Mouse (Mus musculus) MEL (cell line): Measurements from ENCODE around the gene Ciz1. TPM values are rescaled to one million over a fixed set of nuclear protein-coding genes. Genes with fewer than 3 reads are reported as not detected.

ENCODE experiments used
- DNase-seq: peaks from one replicate; pipeline ENCODE4 v3.0.0; 2011; ENCODE audit warnings: low read depth, low spot score
- H3K27ac ChIP-seq: 2 replicates; pipeline ENCODE4 v1.5.1; 2012; ENCODE audit warnings: low read depth, mild to moderate bottlenecking, control low read depth, low read length, moderate library complexity; ENCODE audit not compliant: control insufficient read depth
- H3K27me3 ChIP-seq, 2 experiments: fragments of 150-350 bp in 1 of 2; sonication (generic) in 1 of 2; 2 replicates each; pipeline ENCODE4 v1.6.1; 2012; ENCODE audit warnings: low read length in 2 of 2, mild to moderate bottlenecking in 2 of 2, improper control_type of control experiment in 1 of 2, moderate library complexity in 1 of 2; ENCODE audit not compliant: insufficient read depth in 2 of 2, control insufficient read depth in 1 of 2
- H3K36me3 ChIP-seq, 2 experiments: 2 replicates each; pipeline ENCODE4 v1.6.1; 2012 to 2014; ENCODE audit warnings: low read length in 2 of 2, improper control_type of control experiment in 1 of 2, inconsistent platforms in 1 of 2, mild to moderate bottlenecking in 1 of 2; ENCODE audit not compliant: insufficient read depth in 2 of 2, control insufficient read depth in 1 of 2
- H3K4me1 ChIP-seq, 2 experiments: fragments of 150-350 bp in 1 of 2; sonication (generic) in 1 of 2; 2 replicates each; pipeline ENCODE4 v1.6.1; 2012; ENCODE audit warnings: low read length in 2 of 2, improper control_type of control experiment in 1 of 2, mild to moderate bottlenecking in 1 of 2; ENCODE audit not compliant: insufficient read depth in 2 of 2, control insufficient read depth in 1 of 2
- H3K4me3 ChIP-seq, 2 experiments: fragments of 150-350 bp in 1 of 2; sonication (generic) in 1 of 2; 2 replicates each; pipeline ENCODE4 v1.5.1; 2012; ENCODE audit warnings: low read depth in 2 of 2, low read length in 2 of 2, mild to moderate bottlenecking in 2 of 2, moderate library complexity in 2 of 2, control low read depth in 1 of 2, improper control_type of control experiment in 1 of 2; ENCODE audit not compliant: control insufficient read depth in 1 of 2, insufficient read depth in 1 of 2
- H3K79me2 ChIP-seq: 2 replicates; pipeline ENCODE4 v1.6.1; 2012; ENCODE audit warnings: mild to moderate bottlenecking, low read length, moderate library complexity; ENCODE audit not compliant: control insufficient read depth, poor library complexity, insufficient read depth
- H3K9ac ChIP-seq: 2 replicates; pipeline ENCODE4 v1.6.1; 2012; ENCODE audit warnings: low read depth, mild to moderate bottlenecking, control low read depth, low read length, moderate library complexity; ENCODE audit not compliant: control insufficient read depth, poor library complexity, severe bottlenecking
- H3K9me3 ChIP-seq: fragments of 150-350 bp; sonication (generic); replicated peaks from 2 replicates; pipeline ENCODE4 v1.6.1; 2012; ENCODE audit warnings: mild to moderate bottlenecking, low read length, improper control_type of control experiment, moderate library complexity; ENCODE audit not compliant: insufficient read depth
- BHLHE40 ChIP-seq: IDR thresholded peaks from 2 replicates; pipeline ENCODE4 v1.6.1; 2012; ENCODE audit warnings: low read depth, mild to moderate bottlenecking, inconsistent platforms, low read length, improper control_type of control experiment, borderline replicate concordance
- CHD1 ChIP-seq: IDR thresholded peaks from 2 replicates; pipeline ENCODE4 v1.6.1; 2012; ENCODE audit warnings: low read depth, mild to moderate bottlenecking, inconsistent platforms, low read length, improper control_type of control experiment
- CHD2 ChIP-seq: IDR thresholded peaks from 2 replicates; pipeline ENCODE4 v1.6.1; 2011; ENCODE audit warnings: low read length, improper control_type of control experiment
- ELF1 ChIP-seq: IDR thresholded peaks from 2 replicates; pipeline ENCODE4 v1.6.1; 2014; ENCODE audit warnings: low read depth, mild to moderate bottlenecking, inconsistent platforms, low read length, improper control_type of control experiment, moderate library complexity
- EP300 ChIP-seq, 2 experiments: IDR thresholded peaks; 2 replicates each; pipeline ENCODE4 v1.6.1; 2011; ENCODE audit warnings: improper control_type of control experiment in 2 of 2, low read length in 2 of 2, low read depth in 1 of 2, mild to moderate bottlenecking in 1 of 2
- ETS1 ChIP-seq: IDR thresholded peaks from 2 replicates; pipeline ENCODE4 v1.6.1; 2012; ENCODE audit warnings: low read depth, mild to moderate bottlenecking, inconsistent platforms, low read length, improper control_type of control experiment, moderate library complexity
- GATA1 ChIP-seq: IDR thresholded peaks from 2 replicates; pipeline ENCODE4 v1.6.1; 2011; ENCODE audit warnings: low read depth, low read length, improper control_type of control experiment
- HCFC1 ChIP-seq: IDR thresholded peaks from 2 replicates; pipeline ENCODE4 v1.6.1; 2012; ENCODE audit warnings: low read depth, mild to moderate bottlenecking, inconsistent platforms, low read length, improper control_type of control experiment, moderate library complexity
- JUND ChIP-seq: IDR thresholded peaks from 2 replicates; pipeline ENCODE4 v1.6.1; 2011; ENCODE audit warnings: low read depth, mild to moderate bottlenecking, improper control_type of control experiment, low read length
- MAZ ChIP-seq: IDR thresholded peaks from 2 replicates; pipeline ENCODE4 v1.6.1; 2012; ENCODE audit warnings: low read depth, mild to moderate bottlenecking, inconsistent platforms, low read length, improper control_type of control experiment
- MEF2A ChIP-seq: IDR thresholded peaks from 2 replicates; pipeline ENCODE4 v1.6.1; 2014; ENCODE audit warnings: low read depth, mild to moderate bottlenecking, inconsistent platforms, low read length, improper control_type of control experiment; ENCODE audit not compliant: poor library complexity, insufficient replicate concordance, severe bottlenecking; ENCODE audit errors: extremely low read depth
- MXI1 ChIP-seq: IDR thresholded peaks from 2 replicates; pipeline ENCODE4 v1.6.1; 2011; ENCODE audit warnings: mild to moderate bottlenecking, low read depth, low read length, improper control_type of control experiment
- MYC ChIP-seq: IDR thresholded peaks from 2 replicates; pipeline ENCODE4 v1.6.1; 2011; ENCODE audit warnings: low read depth, mild to moderate bottlenecking, low read length, improper control_type of control experiment, moderate library complexity
- NRF1 ChIP-seq: IDR thresholded peaks from 2 replicates; pipeline ENCODE4 v1.6.1; 2014; ENCODE audit warnings: low read depth, mild to moderate bottlenecking, inconsistent platforms, low read length, improper control_type of control experiment, moderate library complexity; ENCODE audit not compliant: poor library complexity, insufficient read depth, severe bottlenecking
- POLR2AphosphoS2 ChIP-seq: IDR thresholded peaks from 2 replicates; pipeline ENCODE4 v1.6.1; 2011; ENCODE audit warnings: low read length, improper control_type of control experiment
- RAD21 ChIP-seq: IDR thresholded peaks from 2 replicates; pipeline ENCODE4 v1.6.1; 2011; ENCODE audit warnings: mild to moderate bottlenecking, low read depth, low read length, improper control_type of control experiment
- SIN3A ChIP-seq: IDR thresholded peaks from 2 replicates; pipeline ENCODE4 v1.6.1; 2012; ENCODE audit warnings: low read length, improper control_type of control experiment, inconsistent platforms
- SMC3 ChIP-seq: IDR thresholded peaks from 2 replicates; pipeline ENCODE4 v1.6.1; 2011; ENCODE audit warnings: low read depth, low read length, improper control_type of control experiment
- TBP ChIP-seq: IDR thresholded peaks from 2 replicates; pipeline ENCODE4 v1.8.0; 2011; ENCODE audit warnings: low read depth, low read length, improper control_type of control experiment
- TCF12 ChIP-seq: IDR thresholded peaks from 2 replicates; pipeline ENCODE4 v1.6.1; 2014; ENCODE audit warnings: low read depth, mild to moderate bottlenecking, inconsistent platforms, low read length, improper control_type of control experiment, moderate library complexity
- UBTF ChIP-seq: IDR thresholded peaks from 2 replicates; pipeline ENCODE4 v1.6.1; 2012; ENCODE audit warnings: low read depth, mild to moderate bottlenecking, inconsistent platforms, low read length, improper control_type of control experiment, moderate library complexity, borderline replicate concordance; ENCODE audit not compliant: insufficient read depth
- USF1 ChIP-seq: IDR thresholded peaks from 2 replicates; pipeline ENCODE4 v1.6.1; 2014; ENCODE audit warnings: low read depth, mild to moderate bottlenecking, inconsistent platforms, low read length, improper control_type of control experiment, moderate library complexity
- USF2 ChIP-seq, 2 experiments: IDR thresholded peaks; 2 replicates each; pipeline ENCODE4 v1.6.1; 2011 to 2012; ENCODE audit warnings: improper control_type of control experiment in 2 of 2, low read length in 2 of 2, borderline replicate concordance in 1 of 2, inconsistent platforms in 1 of 2, low read depth in 1 of 2, mild to moderate bottlenecking in 1 of 2; ENCODE audit not compliant: insufficient read depth in 1 of 2
- ZC3H11A ChIP-seq: IDR thresholded peaks from 2 replicates; pipeline ENCODE4 v1.6.1; 2012; ENCODE audit warnings: low read depth, mild to moderate bottlenecking, inconsistent platforms, low read length, improper control_type of control experiment
- ZKSCAN1 ChIP-seq: IDR thresholded peaks from 2 replicates; pipeline ENCODE4 v1.6.1; 2012; ENCODE audit warnings: low read depth, mild to moderate bottlenecking, inconsistent platforms, low read length, improper control_type of control experiment, moderate library complexity
- ZMIZ1 ChIP-seq: IDR thresholded peaks from 2 replicates; pipeline ENCODE4 v1.6.1; 2012; ENCODE audit warnings: low read depth, mild to moderate bottlenecking, inconsistent platforms, low read length, improper control_type of control experiment, moderate library complexity
- ZNF384 ChIP-seq: IDR thresholded peaks from 2 replicates; pipeline ENCODE4 v1.6.1; 2012; ENCODE audit warnings: low read depth, mild to moderate bottlenecking, inconsistent platforms, low read length, improper control_type of control experiment
- polyA plus RNA-seq, 2 experiments: library from polyadenylated mRNA; stranded (reverse) in 1 of 2; unstranded in 1 of 2; fragments of >175 nt in 1 of 2; fragments of >200 nt in 1 of 2; gene quantifications; 2 replicates each; pipeline versions ENCODE4 v1.2.1 to v1.2.4; 2012; ENCODE audit warnings: low replicate concordance in 2 of 2, low read depth in 1 of 2; ENCODE audit not compliant: insufficient read length in 2 of 2, insufficient read depth in 1 of 2, missing spikeins in 1 of 2
- total RNA-seq: library from RNA; depleted of rRNA; stranded (reverse); fragments of 300-350 nt; gene quantifications from 2 replicates; pipeline ENCODE4 v1.2.3, GENCODE M21; 2012

Ciz1 gene
- total and polyA plus RNA-seq, 3 experiments, result 20.7 to 99.8 TPM; not detected in 1

DNA sequence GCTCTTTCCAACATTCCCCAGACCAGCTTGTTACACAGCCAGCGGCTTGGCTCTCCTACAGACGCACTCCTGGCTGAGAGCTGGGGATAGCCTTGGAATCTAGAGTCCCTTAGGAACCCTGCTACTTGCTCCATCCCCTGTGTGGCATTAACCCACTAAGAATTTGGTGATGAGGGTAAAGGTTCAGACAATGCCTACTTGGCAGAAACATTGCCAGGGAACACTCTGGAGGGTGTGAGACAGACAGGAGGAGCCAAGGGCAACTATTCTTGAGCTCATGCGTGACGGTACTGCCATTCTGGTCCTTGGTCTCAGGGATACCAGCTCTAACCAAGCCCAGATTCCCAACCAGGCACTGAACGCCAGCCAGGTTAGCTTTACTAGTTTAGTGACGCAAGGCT, 69.7 kb downstream of the Ciz1 start:
- H3K79me2 ChIP-seq, result peaks cover 9% of the 10 kb centered on the region; the same call in 1 of the 2 replicates
- no peak for DNase-seq
- no peak overlapping the region for H3K4me3 ChIP-seq
- peaks cover 23 to 37% of the 10 kb centered on the region in 2 experiments for H3K4me1 ChIP-seq
- no peaks in the 10 kb centered on the region for H3K9me3 ChIP-seq
- peaks cover 0 to 37% of the 10 kb centered on the region in 2 experiments; a peak in 3 of 4 replicates for H3K36me3 ChIP-seq
- H3K9ac ChIP-seq, result no peak overlapping the region
- TF ChIP-seq TCF12 (no peak), SMC3 (no peak), NRF1 (no peak), CHD2 (no peak), ETS1 (no peak), ZMIZ1 (no peak), ZC3H11A (no peak), RAD21 (no peak), ZKSCAN1 (no peak), ZNF384 (no peak), GATA1 (no peak)
- TF ChIP-seq, all 39 proteins: peak for 0
- H3K27ac ChIP-seq, result no peak overlapping the region
- H3K27me3 ChIP-seq, result no peaks in the 10 kb centered on the region

DNA sequence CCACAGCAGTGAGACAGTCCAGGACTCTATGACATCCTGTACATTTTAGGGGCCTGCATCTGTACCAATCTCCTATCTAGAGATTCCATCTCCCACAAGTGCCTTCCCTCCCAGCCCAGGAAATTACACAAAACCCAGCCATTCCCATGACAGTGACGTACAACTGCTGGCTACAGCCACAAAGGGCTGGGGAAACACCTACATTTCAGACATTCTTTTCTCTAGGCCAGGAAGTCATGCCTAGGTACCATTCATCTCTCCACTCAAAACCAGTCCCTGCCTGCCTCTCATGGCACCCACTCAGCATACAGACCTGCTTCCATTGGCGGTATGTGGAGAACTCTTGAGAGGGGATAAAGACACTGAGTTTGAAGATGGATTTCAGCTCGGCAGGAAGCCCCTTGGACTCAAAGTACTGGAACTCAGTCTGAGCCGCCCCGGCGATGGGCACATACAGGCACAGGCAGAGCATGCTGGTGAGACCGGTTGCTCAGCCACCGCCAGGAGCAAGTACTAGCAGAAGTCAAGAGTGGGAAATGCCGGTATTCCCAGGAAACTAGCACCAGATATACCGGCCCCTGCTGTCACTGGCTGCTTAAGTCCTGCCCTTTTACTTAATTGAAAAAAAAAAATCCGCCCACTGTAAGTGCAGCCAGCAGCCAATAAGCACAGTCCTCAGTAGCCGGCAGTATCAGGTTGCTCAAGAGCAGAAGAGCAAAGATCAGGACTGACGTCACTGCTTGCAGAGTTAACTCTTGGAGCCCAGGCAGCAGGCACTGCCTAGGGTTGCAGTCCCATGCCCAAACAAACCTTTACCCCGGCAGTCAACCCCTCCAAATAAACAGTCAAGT, 71.6 kb downstream of the Ciz1 start:
- Histone ChIP-seq H3K4me1 (peaks cover 26 to 38% of the 10 kb centered on the region in 2 experiments), H3K9me3 (no peaks in the 10 kb centered on the region), H3K4me3 (no peak overlapping the region), H3K27ac (no peak overlapping the region), H3K79me2 (peaks cover 15% of the 10 kb centered on the region), H3K9ac (no peak overlapping the region), H3K36me3 (peaks cover 0 to 37% of the 10 kb centered on the region in 2 experiments; a peak in 3 of 4 replicates), H3K27me3 (no peaks in the 10 kb centered on the region)
- DNase-seq, result peak; percentile 86
- TF ChIP-seq USF1 (no peak), JUND (no peak), MAZ (no peak), POLR2AphosphoS2 (no peak), TCF12 (no peak), CHD1 (no peak), HCFC1 (0 out of 2 replicates have a peak, but pooled peaks have one; percentile 52), MYC (no peak), NRF1 (no peak), TBP (no peak), ELF1 (no peak), GATA1 (no peak), UBTF (no peak), ZC3H11A (no peak), BHLHE40 (no peak), MEF2A (no peak), ETS1 (peak; percentile 41; the same call in 1 of the 2 replicates), EP300 (IDR thresholded peaks at IDR 0.05; ENCODE audit: low read depth in 1 of 2, low read length in 2 of 2) (no peak), MXI1 (no peak), SIN3A (peak; percentile 72), ZMIZ1 (no peak), ZKSCAN1 (no peak), ZNF384 (peak; percentile 96), USF2 (IDR thresholded peaks at IDR 0.05; ENCODE audit: borderline replicate concordance in 1 of 2, insufficient read depth in 1 of 2, low read depth in 1 of 2, low read length in 2 of 2) (no peak)
